Mouse (Mus musculus) heart, postnatal 4 days (tissue): Measurements from ENCODE around the gene Igsf21. TPM values are rescaled to one million over a fixed set of nuclear protein-coding genes. Genes with fewer than 3 reads are reported as not detected.
A peak's percentile ranks its signal among the peaks of the same experiment; 100 is the strongest.

Experiments
- DNase-seq: peaks from one replicate; pipeline ENCODE4 v3.0.0; 2021
- total RNA-seq, 2 experiments: library from RNA; stranded (reverse); gene quantifications; 2 replicates each; pipeline ENCODE4 v1.2.3; 2021

Igsf21 gene
- total RNA-seq, 2 experiments from 2014 or later = 0.14 to 0.20 TPM

DNA sequence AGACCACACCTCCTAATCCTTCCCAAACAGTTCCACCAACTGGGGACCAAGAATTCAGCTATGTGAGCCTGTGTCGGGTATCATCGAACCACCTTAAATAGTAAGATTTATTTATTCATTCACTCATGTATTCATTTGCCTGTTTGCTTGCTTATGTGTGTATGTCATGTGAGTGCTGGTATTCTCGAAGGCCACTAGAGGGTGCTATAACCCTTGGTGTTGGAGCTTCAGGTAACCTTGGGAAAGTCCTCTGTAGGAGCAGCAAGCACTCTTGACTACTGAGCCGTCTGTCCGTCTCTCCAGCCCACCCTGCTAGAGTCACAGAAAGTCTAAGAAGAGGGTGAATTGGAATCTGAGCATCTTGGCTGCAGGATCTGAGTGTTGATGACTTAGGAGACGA, 103.4 kb downstream of the Igsf21 start:
- DNase-seq = no peak

DNA sequence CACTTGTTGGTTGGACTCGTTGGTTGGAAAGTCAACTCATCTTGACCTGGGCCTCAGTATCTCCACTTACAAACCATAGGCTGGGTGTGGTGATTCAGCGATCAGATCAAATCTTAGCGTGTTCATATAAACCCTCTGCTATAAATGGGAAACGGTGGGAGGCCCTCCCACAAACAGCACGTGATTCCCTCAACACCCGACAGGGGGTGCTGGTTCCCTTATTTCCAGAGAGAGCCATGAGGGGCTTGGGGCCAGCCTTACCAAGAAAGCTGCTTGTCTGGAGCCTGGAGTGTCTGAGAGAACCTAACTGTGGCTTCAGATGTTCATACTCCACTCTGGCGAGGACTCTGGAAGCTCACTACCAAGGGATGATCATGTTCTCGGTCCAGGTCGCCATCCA, 106.1 kb downstream of the Igsf21 start:
- DNase-seq = peak; percentile 20

DNA sequence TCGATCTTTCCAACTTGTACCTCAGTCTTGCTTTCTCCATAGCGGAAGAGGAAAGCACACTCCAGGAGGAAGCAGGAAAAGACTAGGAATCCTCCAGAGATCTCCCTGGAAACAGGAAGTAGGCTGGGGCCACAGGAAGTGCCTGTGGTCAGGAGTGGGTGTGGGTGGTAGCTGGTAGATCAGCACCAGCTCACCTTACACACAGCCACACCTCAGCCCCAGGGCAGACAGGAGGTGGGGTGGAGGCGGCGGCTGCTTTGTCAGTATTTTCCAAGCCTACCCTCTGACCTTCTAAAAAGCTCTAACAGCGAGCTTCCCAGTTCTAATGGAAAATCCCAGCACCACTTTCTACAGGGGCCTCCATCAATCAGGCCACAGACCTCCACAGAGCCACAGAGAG, 107.7 kb downstream of the Igsf21 start:
- DNase-seq = no peak

DNA sequence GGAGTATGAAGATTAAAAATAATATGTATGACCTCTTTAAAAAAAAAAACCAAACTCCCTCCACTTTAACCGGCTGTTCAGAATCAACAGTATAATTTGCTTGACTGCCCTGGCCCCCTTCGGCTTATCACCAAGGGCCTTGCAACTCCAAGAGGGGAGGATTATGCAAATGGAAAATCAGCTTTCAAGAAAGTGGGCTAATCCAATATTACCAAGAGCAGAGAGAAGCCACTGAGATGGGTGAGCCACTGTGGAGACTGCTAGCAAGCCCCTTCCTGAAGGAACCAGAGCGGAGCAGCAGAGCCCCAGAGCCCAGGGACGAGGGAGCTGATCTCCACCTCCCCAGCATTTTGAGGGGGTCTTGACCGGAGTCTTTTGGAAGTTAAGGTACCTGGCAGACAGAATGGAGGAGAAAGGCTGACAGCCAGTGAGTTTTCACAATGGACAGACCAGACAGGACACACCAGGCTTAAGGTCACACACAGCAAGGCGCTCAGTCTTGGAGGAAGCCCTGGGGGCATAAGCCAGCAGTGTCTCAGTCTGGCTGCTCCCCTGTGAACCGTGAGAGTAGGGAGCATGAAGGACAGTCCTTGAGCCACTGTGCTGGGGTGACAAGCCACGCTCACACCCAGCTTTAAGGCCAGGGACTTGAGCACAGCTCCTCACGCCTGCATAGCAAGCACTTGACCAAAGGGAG, 114.8 kb downstream of the Igsf21 start:
- DNase-seq = no peak

DNA sequence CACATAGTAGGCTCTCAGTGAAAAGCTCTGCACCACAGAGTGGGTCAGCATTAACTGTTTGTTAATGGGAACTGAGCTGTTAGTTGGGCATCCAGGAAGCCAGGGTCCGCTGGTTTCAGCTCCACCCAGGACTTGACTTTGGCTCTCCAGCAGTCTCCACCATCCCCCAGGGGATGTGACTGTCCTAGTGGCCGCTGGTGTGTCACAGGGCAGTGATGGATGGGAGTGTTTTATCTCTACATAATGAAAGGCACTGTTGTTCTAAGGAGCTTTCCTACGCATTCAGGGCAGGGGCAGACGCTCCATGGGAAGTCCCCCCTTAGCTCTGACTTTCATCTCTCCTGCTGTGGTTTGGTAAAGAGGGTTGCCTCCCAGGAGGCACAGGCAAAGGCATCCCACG, 115.4 kb downstream of the Igsf21 start:
- no peak for DNase-seq

DNA sequence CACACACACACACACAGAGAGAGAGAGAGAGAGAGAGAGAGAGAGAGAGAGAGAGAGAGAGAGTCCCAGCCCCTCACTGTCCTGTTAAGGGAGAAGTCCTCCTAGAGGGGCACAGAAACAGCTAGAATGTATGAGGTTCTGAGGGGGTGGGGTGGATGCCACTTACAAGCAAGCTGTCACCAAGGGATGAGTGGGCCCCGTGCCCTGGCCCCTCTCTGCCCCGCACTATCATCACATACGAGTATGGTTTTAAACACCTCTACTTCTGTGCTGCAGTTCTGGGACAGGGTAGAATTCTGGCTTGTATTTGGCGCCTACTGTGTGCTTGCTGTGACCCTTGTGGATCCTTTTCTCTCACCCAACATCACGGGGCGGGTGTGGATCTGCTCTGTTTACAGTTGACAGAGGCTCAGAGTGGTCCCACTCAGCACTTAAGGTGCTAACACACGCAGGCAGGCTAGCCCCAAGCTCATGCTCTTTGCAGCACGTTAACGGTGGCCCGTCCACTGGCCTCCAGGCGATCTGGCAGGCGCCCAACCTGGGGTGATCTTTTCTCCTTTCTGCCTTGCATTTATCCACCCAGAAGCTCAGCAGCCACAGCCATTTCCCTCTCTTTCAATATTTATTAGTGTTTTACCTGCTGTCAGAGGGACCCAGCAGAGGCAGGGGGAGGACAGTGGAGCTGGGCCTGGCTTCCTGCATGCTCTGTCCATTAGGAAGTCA, 116.9 kb downstream of the Igsf21 start:
- no peak for DNase-seq

DNA sequence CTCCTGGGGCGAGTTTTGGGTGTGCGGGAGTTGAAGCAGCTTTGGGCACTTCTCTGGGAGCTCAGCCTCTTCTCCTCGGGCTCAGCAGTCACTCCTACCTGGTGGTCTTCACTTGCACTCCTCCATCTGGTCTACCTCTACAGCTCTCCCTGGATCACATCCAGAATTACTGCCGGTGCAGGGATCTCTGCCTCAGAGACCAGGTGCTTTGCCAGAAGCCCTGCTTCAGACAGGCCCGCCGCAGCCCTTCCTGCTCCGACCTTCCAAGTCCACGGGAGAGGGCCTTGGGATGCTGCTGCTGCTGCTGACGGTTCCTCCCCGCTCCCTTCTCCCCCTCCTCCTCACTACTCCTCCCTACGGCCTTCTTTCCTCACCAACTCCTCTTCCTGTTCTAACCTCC, 118.5 kb downstream of the Igsf21 start:
- DNase-seq = no peak

DNA sequence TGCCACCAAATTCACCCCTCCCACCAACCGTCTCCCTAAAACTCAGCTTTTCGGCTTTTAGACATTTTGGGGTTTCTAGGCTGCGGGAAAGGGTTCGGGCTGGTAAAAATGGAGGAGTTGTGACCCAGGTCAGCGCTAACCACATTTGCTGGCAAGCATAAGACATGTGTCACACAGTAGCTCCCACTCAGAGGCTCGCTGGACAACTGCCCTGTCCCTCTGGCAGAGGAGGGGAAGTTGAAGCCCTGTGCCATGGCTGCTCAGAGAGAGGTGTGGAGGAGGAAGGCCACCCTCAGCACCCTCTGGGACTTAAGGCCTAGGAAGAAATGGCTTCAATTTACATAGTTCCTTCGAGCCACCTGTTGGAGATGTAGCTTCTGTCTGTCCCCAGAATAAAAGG, 120.8 kb downstream of the Igsf21 start:
- DNase-seq = no peak

DNA sequence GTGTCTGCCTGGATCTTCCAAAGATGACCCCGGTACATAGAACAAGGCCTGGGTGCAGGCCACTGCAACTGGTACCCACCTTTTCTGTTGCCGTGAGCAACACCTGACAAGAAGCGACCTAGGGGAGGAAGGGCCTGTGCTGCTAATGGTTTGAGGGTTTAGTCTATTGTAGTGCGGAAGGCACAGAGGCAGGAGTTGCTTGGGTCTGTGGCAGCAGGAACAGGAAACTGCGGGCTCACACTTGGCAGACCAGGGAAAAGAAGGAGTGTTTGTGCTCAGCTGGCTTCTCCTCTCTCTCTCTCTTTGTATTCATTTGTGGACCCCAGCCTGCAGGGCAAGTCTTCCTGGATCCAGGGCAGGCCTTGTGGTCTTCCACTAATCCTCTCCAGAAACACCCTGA, 124.0 kb downstream of the Igsf21 start:
- no peak for DNase-seq

DNA sequence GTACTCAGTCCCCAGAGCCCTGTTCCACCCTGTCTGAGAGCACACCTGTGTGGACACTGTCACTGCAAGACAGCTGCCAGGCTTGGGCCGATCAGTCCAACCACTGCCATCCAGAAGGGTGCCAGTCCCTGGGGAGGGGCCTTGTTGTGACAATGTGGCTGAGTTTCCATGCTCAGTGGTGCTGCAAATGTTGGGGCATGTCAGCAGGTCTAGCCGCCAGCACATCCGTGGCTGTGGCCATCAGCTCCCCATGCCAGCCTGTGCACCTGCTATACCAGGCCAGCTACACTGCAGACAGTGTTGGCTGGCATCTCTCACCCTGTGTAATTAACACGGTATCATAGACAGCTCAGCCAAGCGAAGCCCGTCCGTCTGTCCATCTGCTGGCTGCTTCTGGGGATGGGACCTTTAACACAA, 129.3 kb downstream of the Igsf21 start:
- DNase-seq = no peak

DNA sequence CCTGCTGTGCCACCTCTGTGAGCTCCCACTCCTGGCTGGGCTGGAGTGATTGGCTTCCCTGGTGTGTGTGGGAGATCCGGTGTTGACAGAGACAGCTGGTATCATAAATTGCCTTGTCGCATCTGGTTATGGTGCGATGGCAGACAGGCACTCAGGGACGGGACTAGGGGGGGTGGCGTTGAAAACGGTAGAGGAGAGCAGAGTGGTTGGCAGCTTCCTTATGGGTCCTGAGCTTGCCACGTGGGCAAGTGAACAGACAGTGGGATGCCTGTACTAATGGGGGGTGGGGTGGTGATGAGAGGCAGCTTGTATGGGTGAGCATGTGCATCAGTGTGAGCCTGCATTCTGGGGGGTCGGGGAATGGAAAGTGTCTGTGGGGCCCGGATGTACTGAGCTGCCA, 130.8 kb downstream of the Igsf21 start:
- no peak for DNase-seq

DNA sequence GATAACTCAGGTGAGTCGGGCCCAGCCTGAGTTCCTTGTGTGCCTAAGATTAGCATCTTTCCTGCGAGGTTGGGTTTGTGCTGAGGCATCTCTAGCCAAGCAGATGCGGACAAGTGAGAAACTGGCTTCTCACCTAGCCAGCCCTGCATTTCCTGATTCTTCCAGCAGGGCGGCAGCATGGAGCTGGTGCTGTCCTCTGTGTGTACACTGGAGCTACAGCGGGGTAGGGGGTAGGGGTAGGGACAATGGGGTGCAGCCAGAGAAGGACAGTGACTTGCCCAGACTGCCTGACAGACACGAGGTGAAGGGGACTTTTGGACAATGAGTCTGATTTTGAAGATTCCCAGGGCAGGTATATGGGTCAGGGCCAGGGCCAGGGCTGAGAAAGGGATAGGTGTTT, 131.5 kb downstream of the Igsf21 start:
- no peak for DNase-seq

DNA sequence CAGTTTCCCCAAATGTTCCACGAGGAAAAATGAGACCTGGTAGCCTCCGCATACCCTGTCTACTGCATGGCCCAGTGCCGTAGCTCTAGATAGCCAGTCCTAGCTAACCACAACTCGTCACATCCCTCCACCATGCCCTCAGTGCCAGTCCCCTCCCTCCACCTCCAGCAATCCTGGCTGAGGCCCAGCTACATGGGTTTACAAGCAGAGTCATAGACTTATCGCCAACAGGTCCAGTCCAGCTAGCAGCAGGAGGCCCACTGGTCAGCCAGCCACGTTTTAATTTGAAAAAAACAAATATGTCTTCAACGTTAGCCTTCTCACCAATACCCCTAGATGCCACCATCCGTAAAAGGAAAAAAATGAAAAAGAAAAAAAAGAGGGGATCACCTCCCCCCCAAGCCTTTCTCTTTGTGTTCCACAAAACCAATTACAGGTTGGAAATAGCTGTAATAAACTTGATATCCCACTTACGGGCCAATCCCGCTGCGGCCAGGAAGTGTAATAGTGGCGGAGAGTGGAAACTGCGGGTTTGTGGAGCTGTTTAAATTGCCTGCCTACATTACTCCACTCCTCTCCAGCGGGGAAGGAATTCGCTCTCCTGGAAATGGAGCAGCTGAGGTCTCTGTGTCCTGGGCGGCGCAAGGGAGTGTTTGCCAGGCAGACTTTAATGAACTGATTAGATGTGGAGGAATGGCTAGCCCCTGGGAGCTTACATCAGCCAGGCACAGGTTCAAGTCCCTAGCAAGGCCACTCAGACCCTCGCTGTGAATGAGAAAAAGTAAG, 132.7 kb downstream of the Igsf21 start:
- no peak for DNase-seq

DNA sequence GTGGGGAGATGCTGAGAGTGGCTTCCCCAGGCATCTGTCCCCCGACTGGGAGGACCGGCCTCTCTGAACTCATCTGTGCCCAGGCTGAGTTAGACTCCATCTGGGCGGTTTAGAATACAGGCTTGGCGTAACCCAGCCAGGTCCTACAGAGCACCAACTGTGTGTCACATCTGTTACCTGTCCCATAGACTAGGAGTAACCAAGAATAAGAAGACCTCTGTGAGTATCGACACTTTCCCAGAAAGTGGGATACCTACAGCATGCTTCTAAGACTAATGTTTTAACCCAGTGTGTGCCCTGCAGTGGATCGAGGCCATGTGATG, 137.0 kb downstream of the Igsf21 start:
- DNase-seq = no peak

DNA sequence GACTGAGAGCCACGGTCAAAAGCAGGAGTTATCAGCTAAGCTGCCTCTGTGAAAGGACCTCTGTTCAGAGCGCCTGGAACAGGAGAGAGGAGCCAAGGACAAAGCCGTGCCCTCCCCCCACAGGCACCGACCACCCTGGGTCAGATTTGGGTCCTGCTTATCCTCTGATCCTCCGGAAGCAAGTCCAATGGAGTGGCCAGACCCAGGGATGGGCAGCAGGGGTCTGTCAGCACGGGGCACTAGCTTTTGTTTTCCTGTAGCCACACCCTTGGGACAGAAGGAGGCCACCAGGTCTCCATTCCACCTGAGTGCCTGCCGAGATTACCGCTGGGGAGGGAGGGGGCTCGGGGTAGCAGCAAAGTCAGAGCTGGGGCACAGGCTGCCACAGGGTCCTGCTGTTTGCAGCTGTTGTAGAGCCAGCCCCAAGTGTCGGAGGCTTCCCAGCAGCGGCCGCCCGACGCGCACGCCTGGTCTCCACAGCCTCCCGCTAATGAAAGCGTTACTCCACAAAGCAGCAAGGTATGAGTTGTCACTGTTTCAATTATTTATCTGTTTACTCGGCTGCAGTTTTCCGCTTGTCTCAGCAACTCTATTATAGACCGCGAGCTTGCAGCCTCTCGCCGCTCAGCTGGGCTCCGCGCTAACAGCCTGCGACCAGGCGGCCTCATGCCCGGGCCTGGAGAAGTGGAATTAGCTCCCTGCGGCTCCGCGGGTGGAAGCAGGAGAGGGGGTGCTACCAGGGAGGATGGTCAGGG, 137.5 kb downstream of the Igsf21 start:
- no peak for DNase-seq

DNA sequence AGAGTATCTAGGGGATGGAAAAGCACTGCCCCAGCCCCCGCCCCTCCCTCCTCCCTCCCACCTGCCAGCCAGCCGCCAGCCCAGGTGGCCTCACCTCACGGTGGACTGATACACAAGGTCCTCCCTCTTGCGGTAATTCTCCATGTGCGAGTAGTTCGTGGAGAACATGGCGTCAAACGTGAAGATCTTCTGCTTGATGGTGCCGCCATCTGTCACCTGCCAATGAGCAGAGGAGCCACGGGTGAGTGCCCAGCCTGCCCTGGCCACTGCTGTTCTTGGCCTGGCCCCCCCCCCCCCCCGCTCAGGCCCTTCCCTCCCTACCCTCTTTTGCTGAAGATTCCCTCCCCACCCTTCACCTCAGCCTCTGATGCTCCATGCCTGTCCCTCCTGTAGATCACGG, 139.4 kb downstream of the Igsf21 start:
- DNase-seq = no peak

DNA sequence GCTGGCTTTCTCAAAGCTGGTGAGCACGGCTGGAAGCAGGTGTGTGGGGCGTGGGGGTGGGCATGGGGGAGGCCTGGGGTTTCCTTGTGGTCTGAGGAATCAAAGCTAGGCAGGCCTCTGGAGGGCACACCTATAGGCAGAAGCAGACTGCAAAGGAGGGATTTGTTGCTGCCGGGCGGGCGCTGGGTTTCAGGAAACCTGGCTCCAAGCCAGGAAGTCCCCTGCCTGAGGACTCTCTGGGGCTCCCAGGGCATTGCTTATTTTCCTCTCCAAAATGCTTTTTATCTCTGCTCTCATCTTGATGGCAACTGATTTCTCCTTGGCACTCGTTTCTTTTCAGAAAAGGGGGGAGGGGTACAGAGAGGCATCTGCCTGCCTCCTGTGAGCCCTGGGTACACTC, 141.8 kb downstream of the Igsf21 start:
- no peak for DNase-seq

DNA sequence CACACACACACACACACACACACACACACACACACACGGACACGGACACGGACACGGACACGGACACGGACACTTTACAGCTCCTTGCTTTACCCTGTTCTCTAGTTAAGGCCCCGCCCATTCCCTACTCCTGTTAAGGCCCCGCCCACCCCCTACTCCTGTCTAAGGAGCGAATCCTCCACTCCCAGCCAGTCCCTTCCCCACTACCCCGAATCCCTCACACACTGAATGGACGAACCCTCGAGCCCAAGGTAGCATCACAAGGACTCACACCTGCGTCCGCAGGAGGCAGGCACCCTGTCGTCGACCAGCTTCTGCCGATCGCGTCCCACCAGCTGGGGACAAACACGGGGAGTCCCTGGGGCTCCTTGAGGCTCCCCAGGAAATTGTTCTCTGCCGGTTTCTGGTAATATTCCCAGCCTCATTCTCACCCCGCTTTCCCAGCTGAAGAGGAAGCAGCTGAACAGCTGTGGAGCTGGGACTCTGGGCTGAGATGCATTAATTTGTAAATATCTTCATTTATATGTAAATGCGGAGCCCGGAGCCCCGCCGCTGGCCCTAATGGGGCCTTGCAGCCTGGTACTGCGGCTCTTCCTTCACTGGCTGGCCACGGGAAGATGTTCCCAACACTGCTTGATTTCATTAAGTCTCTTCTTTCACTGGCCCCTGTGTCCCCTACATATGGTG, 143.1 kb downstream of the Igsf21 start:
- DNase-seq = no peak

DNA sequence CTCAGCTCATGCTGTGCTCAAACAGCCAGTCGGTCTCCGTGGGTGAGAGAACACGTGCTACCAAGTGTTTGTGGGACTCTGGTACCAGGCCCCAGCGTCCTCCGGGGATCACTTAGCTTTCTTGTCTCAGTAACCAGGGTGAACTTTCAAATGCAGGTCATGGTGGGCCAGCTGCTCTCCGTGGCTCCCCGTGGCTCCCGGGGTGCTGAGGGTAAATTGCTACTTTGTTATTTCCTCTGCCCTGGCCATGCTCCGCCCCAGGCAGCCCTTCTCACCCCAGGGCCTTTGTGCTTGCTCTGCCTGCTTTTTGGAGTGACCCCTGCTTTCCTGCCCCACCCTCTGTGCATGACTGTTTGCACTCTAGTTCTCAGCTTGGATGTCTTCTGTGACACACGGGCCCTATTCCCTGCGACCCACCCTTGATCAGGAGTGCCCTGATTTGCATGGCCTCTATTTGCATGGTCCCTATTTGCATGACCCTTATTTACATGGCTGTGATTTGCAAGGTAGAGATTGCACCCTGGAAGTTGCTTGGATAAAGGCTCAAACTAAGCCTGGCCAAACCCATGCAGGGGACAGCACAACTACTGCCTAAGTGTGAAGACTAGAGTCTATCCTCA, 143.9 kb downstream of the Igsf21 start:
- DNase-seq = no peak

DNA sequence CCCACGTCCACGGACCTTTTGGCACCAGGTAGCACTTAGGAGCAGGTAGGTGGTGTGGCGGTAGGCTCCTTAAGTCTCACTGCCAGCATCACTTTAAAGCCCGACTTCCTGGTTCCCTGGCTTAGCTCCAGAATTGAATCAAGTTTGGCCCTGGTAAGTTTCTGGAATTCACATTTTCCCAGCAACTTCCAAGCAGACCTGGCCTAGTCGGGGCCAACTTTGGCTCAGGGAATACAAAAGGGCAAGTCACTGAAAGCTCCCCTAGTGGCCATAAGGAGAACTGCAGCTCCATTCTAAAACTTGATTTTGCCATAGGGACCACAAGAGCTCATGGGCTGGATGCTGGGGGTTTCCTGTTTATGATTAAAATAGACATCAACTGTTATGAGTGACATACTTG, 145.5 kb downstream of the Igsf21 start:
- DNase-seq = peak; percentile 19

DNA sequence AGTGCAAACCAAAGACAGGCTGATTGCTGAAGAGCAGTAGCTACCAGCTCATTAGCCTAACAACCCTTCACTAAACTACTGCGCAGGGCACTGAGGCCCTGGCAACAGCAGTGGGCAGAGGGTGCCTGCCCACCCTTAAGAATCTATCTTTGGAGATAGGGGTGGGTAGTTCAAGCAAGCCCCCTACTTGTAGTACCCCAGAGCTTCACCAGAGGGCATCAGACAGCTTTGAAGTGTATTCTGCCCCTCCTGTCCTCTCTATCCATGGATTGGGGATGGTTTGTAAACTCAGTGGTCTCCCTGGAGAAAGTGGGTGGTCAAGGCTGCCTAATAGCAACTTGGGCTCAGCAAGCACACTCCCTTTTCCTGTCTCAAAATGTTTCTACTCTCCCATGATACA, 146.4 kb downstream of the Igsf21 start:
- DNase-seq = peak; percentile 23

DNA sequence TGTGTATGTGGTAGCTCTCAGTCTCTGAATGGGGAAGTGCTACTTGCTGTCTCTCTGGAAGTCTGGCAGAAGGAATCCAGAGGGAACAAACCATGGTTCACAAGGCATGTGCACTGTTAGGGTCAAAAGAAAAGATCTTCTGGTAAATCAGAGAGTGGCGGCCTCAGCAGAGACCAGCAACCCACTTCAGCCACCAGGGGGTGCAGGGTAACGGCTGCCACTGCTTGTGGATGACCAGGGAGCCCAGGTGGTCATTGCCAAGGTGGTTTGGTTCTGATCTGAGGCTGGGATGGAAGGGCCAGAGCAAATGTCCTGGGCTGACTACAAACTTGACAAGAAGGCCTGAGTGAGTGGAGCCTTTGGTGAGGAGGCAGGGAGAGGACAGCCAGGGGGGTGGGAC, 150.3 kb downstream of the Igsf21 start:
- DNase-seq = no peak
